Mouse (Mus musculus) T-cell, adult 66 days (primary cell): ENCODE results near the gene Gm26727. TPM values are rescaled to one million over a fixed set of nuclear protein-coding genes. Genes with fewer than 3 reads are reported as not detected.

ENCODE experiments used
- total RNA-seq, 2 experiments: library from RNA; stranded (reverse); gene quantifications; 3 replicates in 1 of 2; 4 replicates in 1 of 2; pipeline ENCODE4 v1.2.4; 2023

Gene Gm26727
- total RNA-seq: not detected

DNA sequence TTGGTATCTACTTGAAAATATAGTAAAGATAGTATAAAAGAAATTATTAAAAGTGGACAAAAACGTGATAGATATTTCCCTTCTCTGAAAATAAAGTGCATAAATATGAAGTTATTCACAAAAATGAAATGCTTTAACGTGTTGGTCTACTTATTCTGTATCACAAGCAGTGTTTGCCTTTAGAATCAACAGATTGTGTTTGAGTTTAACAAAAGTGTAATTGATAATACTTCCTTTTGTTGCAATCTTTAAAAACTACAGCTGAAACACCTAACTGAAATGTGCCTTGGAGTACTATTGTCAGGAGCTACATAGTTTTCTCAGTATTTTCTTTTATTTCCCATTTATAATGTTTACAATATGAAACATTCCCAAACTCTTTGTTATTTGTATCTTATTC, at the start of gene Gm26727:
Gene Gm26727, minus strand, starts transcription at position 101 of the 400 bp plus-strand sequence.

DNA sequence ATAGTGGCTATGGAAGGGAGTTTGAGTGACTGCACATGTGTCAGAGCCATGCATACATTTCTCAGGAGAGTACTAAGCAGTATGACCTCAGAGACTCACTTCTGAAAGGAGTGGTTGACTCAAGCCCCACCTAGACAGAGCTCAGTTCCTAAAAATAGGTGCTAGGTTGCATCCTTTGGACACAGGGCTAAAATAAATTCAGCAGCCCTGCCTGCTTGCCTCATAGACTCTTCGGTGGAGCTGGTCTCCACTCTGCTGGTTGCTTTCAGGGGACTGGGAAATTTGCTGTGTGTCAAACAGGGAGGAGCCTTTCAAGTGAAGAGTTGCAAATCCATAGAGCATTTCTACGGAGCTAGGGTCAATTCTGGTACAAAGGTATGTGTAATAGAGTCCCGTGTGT, 12.8 kb upstream of the Gm26727 start, which contains the start of gene Xirp2:
Gene Xirp2, plus strand, starts transcription at position 223 of the 400 bp plus-strand sequence.

GRCm38 (mm10) chr2:67413425-67413824, 19.6 kb downstream of the Gm26727 start, which contains the start of gene Gm21830:
TSS of gene Gm21830 (plus strand) at chr2:67413725.

Other genes with a start within 250 kb of the Gm26727 start
- gene Gm21830, start 19.5 kb downstream of the Gm26727 start, total RNA-seq: not detected
- gene Xirp2, start 12.8 kb upstream of the Gm26727 start, total RNA-seq: not detected
- under 1 TPM in 1 of 2 experiments, not detected in 1; 0.71 TPM for gene B3galt1, start 132.7 kb upstream of the Gm26727 start, total RNA-seq